Mouse (Mus musculus): ENCODE measurements around the gene Dpp4.

GRCm38 (mm10) chr2:62325388-62325787 is 86.6 kb downstream of the Dpp4 start:
- TF ChIP-seq POLR2A (IDR thresholded peaks at IDR 0.05; ENCODE audit: extremely low read depth, insufficient read depth, low read length) = no peak
- TF ChIP-seq CTCF (IDR thresholded peaks at IDR 0.05; ENCODE audit: extremely low read depth, insufficient read depth, low read length) = no peak
